Mouse (Mus musculus) cortical plate, adult 2 months (tissue): Measurements from ENCODE around the gene Klf16. TPM values are rescaled to one million over a fixed set of nuclear protein-coding genes. Genes with fewer than 3 reads are reported as not detected.

Experiments used
- H3K27ac ChIP-seq: fragments of 200-500 bp; 2 replicates; pipeline ENCODE4 v1.5.1; 2012; ENCODE audit warnings: low read length, control low read depth, inconsistent platforms; ENCODE audit not compliant: insufficient read depth
- H3K4me1 ChIP-seq: fragments of 200-500 bp; 2 replicates; pipeline ENCODE4 v1.6.1; 2011; ENCODE audit warnings: low read length; ENCODE audit not compliant: control insufficient read depth, insufficient read depth
- H3K4me3 ChIP-seq: fragments of 200-500 bp; 2 replicates; pipeline ENCODE4 v1.5.1; 2011; ENCODE audit warnings: mild to moderate bottlenecking, low read length, control low read depth; ENCODE audit not compliant: insufficient read depth
- CTCF ChIP-seq: fragments of 200-500 bp; IDR thresholded peaks from 2 replicates; pipeline ENCODE4 v1.5.1; 2011; ENCODE audit warnings: mild to moderate bottlenecking, control low read depth, low read length; ENCODE audit not compliant: insufficient read depth; ENCODE audit errors: extremely low read depth
- POLR2A ChIP-seq: fragments of 200-500 bp; IDR thresholded peaks from 2 replicates; pipeline ENCODE4 v1.6.1; 2011; ENCODE audit warnings: mild to moderate bottlenecking, low read length, control low read depth; ENCODE audit not compliant: insufficient read depth; ENCODE audit errors: extremely low read depth
- polyA plus RNA-seq: library from polyadenylated mRNA; depleted of rRNA; stranded (reverse); fragments of >200 nt; gene quantifications from 2 replicates; pipeline ENCODE4 v1.2.3, GENCODE M21; 2012; rRNA removed

Klf16 gene
- polyA plus RNA-seq, 1 experiment, result 36.9 TPM

DNA sequence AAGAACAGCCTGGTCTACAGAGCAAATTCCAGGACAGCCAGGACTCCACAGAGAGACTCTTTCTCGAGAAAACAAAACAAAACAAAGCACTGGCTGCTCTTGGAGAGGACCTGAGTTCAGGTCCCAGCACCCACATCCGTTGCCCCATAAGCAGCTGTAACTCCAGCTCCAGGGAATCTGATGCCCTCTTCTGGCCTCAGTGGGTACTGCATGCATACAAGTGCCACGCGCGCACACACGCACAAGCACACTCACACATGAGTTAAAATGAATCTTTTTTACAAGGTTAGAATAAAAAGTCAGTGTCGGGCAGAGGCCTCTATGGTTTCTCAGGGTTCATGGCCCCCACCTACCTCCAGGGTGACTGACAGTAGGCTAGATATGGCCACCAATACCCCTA, 53.8 kb downstream of the Klf16 start:
- H3K4me1 ChIP-seq, result no peaks in the 10 kb centered on the region
- H3K4me3 ChIP-seq, result no peak overlapping the region
- TF ChIP-seq POLR2A (no peak), CTCF (no peak)
- H3K27ac ChIP-seq, result no peak overlapping the region

DNA sequence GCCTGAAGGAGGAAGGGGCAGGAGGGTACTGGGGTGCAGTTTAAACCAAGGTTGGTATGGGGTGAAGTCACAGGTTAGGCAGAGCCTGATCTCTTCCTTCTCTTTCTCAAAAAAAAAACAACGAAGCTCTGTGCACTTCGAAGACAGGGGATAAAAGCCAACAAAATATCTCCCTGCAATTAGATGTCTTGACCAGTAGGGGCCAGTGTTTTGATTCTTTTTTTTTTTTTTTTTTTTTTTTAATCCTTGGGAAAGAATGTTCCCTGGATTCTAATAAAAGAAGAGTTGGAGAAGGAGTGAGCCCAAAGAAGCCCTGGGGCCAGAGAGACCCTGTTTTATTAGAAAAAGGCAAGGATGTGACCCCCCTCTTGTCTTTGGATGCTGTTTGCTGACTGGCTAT, 57.8 kb downstream of the Klf16 start:
- Histone ChIP-seq H3K4me3 (no peak overlapping the region), H3K4me1 (no peaks in the 10 kb centered on the region), H3K27ac (no peak overlapping the region)
- TF ChIP-seq POLR2A, result no peak
- TF ChIP-seq CTCF, result no peak

Other genes with a start within 250 kb of the Klf16 start
- gene Pcsk4, start 247.8 kb downstream of the Klf16 start, polyA plus RNA-seq, result 13.1 and 13.9 TPM in 2 replicates
- 5.7 and 6.3 TPM in 2 replicates for gene Reep6, start 247.4 kb downstream of the Klf16 start, polyA plus RNA-seq
- 7.9 and 9.4 TPM in 2 replicates for gene Adamtsl5, start 228.9 kb downstream of the Klf16 start, polyA plus RNA-seq
- gene Plk5, start 220.9 kb downstream of the Klf16 start, polyA plus RNA-seq, result 36.3 and 40.3 TPM in 2 replicates
- 13.8 and 14.3 TPM in 2 replicates for gene Mex3d, start 189.7 kb downstream of the Klf16 start, polyA plus RNA-seq
- gene Mbd3, start 177.8 kb downstream of the Klf16 start, polyA plus RNA-seq, result 186 and 210 TPM in 2 replicates
- 1,456 and 1,595 TPM in 2 replicates for gene Uqcr11, start 170.5 kb downstream of the Klf16 start, polyA plus RNA-seq
- 25.5 and 26.0 TPM in 2 replicates for gene Tcf3, start 143.7 kb downstream of the Klf16 start, polyA plus RNA-seq
- gene Onecut3, start 82.5 kb downstream of the Klf16 start, polyA plus RNA-seq, result not detected in 2 replicates
- 0.08 and 0.09 TPM in 2 replicates for gene Atp8b3, start 38.2 kb downstream of the Klf16 start, polyA plus RNA-seq
- 44.7 and 45.0 TPM in 2 replicates for gene Rexo1, start 15.8 kb downstream of the Klf16 start, polyA plus RNA-seq
- gene Abhd17a, start 13.0 kb upstream of the Klf16 start, polyA plus RNA-seq, result 329 and 330 TPM in 2 replicates
- gene Scamp4, start 25.6 kb upstream of the Klf16 start, polyA plus RNA-seq, result 63.2 and 63.9 TPM in 2 replicates
- 4.0 and 4.3 TPM in 2 replicates for gene Adat3, start 25.6 kb upstream of the Klf16 start, polyA plus RNA-seq
- 2.5 and 2.8 TPM in 2 replicates for gene Gm49322, start 28.7 kb upstream of the Klf16 start, polyA plus RNA-seq
- 294 and 314 TPM in 2 replicates for gene Csnk1g2, start 45.5 kb upstream of the Klf16 start, polyA plus RNA-seq
- gene Btbd2, start 79.8 kb upstream of the Klf16 start, polyA plus RNA-seq, result 98.8 and 102 TPM in 2 replicates
- gene Mknk2, start 100.8 kb upstream of the Klf16 start, polyA plus RNA-seq, result 47.1 and 54.0 TPM in 2 replicates
- 7.9 and 9.4 TPM in 2 replicates for gene Mob3a, start 124.7 kb upstream of the Klf16 start, polyA plus RNA-seq
- gene Izumo4, start 124.9 kb upstream of the Klf16 start, polyA plus RNA-seq, result 111 and 118 TPM in 2 replicates
- gene Ap3d1, start 164.9 kb upstream of the Klf16 start, polyA plus RNA-seq, result 157 and 159 TPM in 2 replicates
- gene Dot1l, start 177.9 kb upstream of the Klf16 start, polyA plus RNA-seq, result 45.9 and 47.8 TPM in 2 replicates
- gene Sf3a2, start 220.9 kb upstream of the Klf16 start, polyA plus RNA-seq, result 38.9 and 46.1 TPM in 2 replicates
- gene Plekhj1, start 221.3 kb upstream of the Klf16 start, polyA plus RNA-seq, result 59.5 and 62.6 TPM in 2 replicates
- 1.6 and 2.3 TPM in 2 replicates for gene Amh, start 227.9 kb upstream of the Klf16 start, polyA plus RNA-seq
- 4.7 and 5.0 TPM in 2 replicates for gene Jsrp1, start 236.2 kb upstream of the Klf16 start, polyA plus RNA-seq
- 643 and 729 TPM in 2 replicates for gene Oaz1, start 249.3 kb upstream of the Klf16 start, polyA plus RNA-seq